ENCODE assay signal across 10 mouse cellular contexts in the genomic region with DNA sequence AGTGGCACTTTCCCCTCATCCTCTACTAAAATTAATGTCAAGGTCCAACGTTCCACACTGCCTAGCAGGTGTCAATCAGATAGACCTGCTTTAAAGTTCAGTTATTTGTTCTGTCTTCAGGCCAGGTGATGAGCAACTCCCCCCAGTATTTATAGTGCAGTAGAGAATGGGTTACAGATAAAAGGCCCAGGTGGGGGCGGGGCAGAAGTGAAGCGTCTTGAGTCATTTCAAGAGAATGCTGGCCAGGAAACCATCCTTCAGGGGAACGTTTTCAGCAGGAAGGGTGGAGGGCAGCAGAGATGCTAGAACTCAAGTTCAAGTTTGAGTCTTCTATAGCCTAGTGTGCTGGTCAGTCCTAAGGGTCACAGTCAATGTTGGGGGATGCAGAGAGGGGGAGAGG.
"Had no signal": no experiment of that assay in that cellular context is flagged by ENCODE, and none has a peak within 500 bp of the region (broad histone marks: within the 10 kb centered on the region; RNA-seq: fewer than 3 reads in every experiment).

No protein-coding gene starts in this region.

- DNase-seq: liver, postnatal 0 days; lung, adult 2 months; lung, postnatal 14 days; lung, postnatal 36 days; right cerebral cortex, postnatal 25 days; right cerebral cortex, postnatal 4 days; spleen, adult 18-20 months; thymus, adult 18-20 months; thymus, postnatal 14 days; thymus, postnatal 36 days had no signal
